Mouse (Mus musculus) kidney, embryonic 15.5 days (tissue): ENCODE measurements around the gene Ambp. TPM values are rescaled to one million over a fixed set of nuclear protein-coding genes. Genes with fewer than 3 reads are reported as not detected.

Experiments
- ATAC-seq: fragments of 200-750 bp; cut with Nextera tagmentation; replicated peaks from 2 replicates; pipeline ENCODE4 v1.8.0; 2017; ENCODE audit warnings: moderate TSS enrichment; ENCODE audit not compliant: low FRiP score
- H3K27ac ChIP-seq: fragments of 300-500 bp; sonication (generic); 2 replicates; pipeline ENCODE4 v1.5.1; 2015; ENCODE audit warnings: mild to moderate bottlenecking, inconsistent platforms
- H3K27me3 ChIP-seq: fragments of 300-500 bp; sonication (generic); 2 replicates; pipeline ENCODE4 v1.6.1; 2015; ENCODE audit warnings: inconsistent platforms
- H3K36me3 ChIP-seq: fragments of 300-500 bp; sonication (generic); 2 replicates; pipeline ENCODE4 v1.6.1; 2015; ENCODE audit warnings: inconsistent platforms
- H3K4me1 ChIP-seq: fragments of 300-500 bp; sonication (generic); 2 replicates; pipeline ENCODE4 v1.6.1; 2015; ENCODE audit warnings: inconsistent platforms
- H3K4me2 ChIP-seq: fragments of 300-500 bp; sonication (generic); 2 replicates; pipeline ENCODE4 v1.6.1; 2015; ENCODE audit warnings: moderate library complexity, mild to moderate bottlenecking, inconsistent platforms
- H3K4me3 ChIP-seq: fragments of 300-500 bp; sonication (generic); replicated peaks from 2 replicates; pipeline ENCODE4 v1.5.1; 2015; ENCODE audit warnings: mild to moderate bottlenecking, inconsistent platforms
- H3K9ac ChIP-seq: fragments of 300-500 bp; sonication (generic); 2 replicates; pipeline ENCODE4 v1.6.1; 2015; ENCODE audit warnings: mild to moderate bottlenecking, inconsistent platforms
- H3K9me3 ChIP-seq: fragments of 300-500 bp; sonication (generic); replicated peaks from 2 replicates; pipeline ENCODE4 v1.6.1; 2016; ENCODE audit warnings: inconsistent platforms
- WGBS: fragments of 180-500 bp; shearing (Covaris S2); methylation state at CpG from one replicate; pipeline ENCODE4 v1.1.7; 2015; ENCODE audit warnings: mixed read lengths; 5-methylcytosine and 5-hydroxymethylcytosine counted together
- polyA plus RNA-seq: library from polyadenylated mRNA; unstranded; fragments of >200 nt; fragmentation: Nextera tagmentation; extraction: Ambion mirVana; gene quantifications from 2 replicates; pipeline ENCODE4 v1.2.1, GENCODE M21; 2015

The Ambp gene
- polyA plus RNA-seq, 1 experiment from 2014 or later: 19.0 TPM

GRCm38 (mm10) chr4:63105651-63106050 is 48.9 kb downstream of the Ambp start:
- Histone ChIP-seq H3K36me3 (peaks cover 66% of the 10 kb centered on the region), H3K27ac (no peak overlapping the region), H3K9ac (no peak overlapping the region), H3K27me3 (no peaks in the 10 kb centered on the region), H3K4me3 (no peak overlapping the region), H3K4me1 (no peaks in the 10 kb centered on the region), H3K4me2 (no peak overlapping the region), H3K9me3 (no peaks in the 10 kb centered on the region)
- 96% methylated on average over 8 of the region's 8 CpGs for WGBS
- no peak for ATAC-seq

- Histone ChIP-seq H3K36me3 (peaks cover 73% of the 10 kb centered on the region), H3K4me3 (no peak overlapping the region), H3K4me1 (no peaks in the 10 kb centered on the region), H3K9ac (no peak overlapping the region), H3K9me3 (no peaks in the 10 kb centered on the region), H3K4me2 (no peak overlapping the region), H3K27me3 (no peaks in the 10 kb centered on the region), H3K27ac (no peak overlapping the region)
- WGBS: 94% methylated on average over 4 of the region's 4 CpGs
- no peak for ATAC-seq
Observed at GRCm38 (mm10) chr4:63102025-63102424, 52.6 kb downstream of the Ambp start.

- no peak for ATAC-seq
- Histone ChIP-seq H3K27ac (no peak overlapping the region), H3K36me3 (peaks cover 74% of the 10 kb centered on the region), H3K4me2 (no peak overlapping the region), H3K4me3 (no peak overlapping the region), H3K9me3 (no peaks in the 10 kb centered on the region), H3K9ac (no peak overlapping the region), H3K27me3 (no peaks in the 10 kb centered on the region), H3K4me1 (no peaks in the 10 kb centered on the region)
- 93% methylated on average over 11 of the region's 11 CpGs for WGBS
Observed at GRCm38 (mm10) chr4:63100478-63100877, 54.1 kb downstream of the Ambp start.

- no peak overlapping the region for H3K4me2 ChIP-seq
- H3K36me3 ChIP-seq: peaks cover 78% of the 10 kb centered on the region
- H3K4me3 ChIP-seq: no peak overlapping the region
- H3K4me1 ChIP-seq: peaks cover 2% of the 10 kb centered on the region; the same call in 1 of the 2 replicates
- WGBS: 69% methylated on average over 1 of the region's 1 CpGs
- H3K9ac ChIP-seq: no peak overlapping the region
- H3K9me3 ChIP-seq: no peaks in the 10 kb centered on the region
- no peaks in the 10 kb centered on the region for H3K27me3 ChIP-seq
- ATAC-seq: no peak
- H3K27ac ChIP-seq: 0 out of 2 replicates have a peak overlapping the region, but pooled peaks have one; percentile 29
Observed at GRCm38 (mm10) chr4:63097603-63098002, 57.0 kb downstream of the Ambp start.

Other genes with a start within 250 kb of the Ambp start
- gene Zfp618, start 189.2 kb downstream of the Ambp start, polyA plus RNA-seq: 35.2 and 39.5 TPM in 2 replicates
- 100.0 and 109 TPM in 2 replicates for gene Kif12, start 17.3 kb upstream of the Ambp start, polyA plus RNA-seq
- gene Col27a1, start 59.2 kb upstream of the Ambp start, polyA plus RNA-seq: 7.3 and 9.4 TPM in 2 replicates
- 0.44 TPM in 1 of 2 replicates, not detected in the other for gene Orm1, start 189.8 kb upstream of the Ambp start, polyA plus RNA-seq
- gene Orm3, start 201.4 kb upstream of the Ambp start, polyA plus RNA-seq: not detected in 2 replicates
- gene Orm2, start 207.7 kb upstream of the Ambp start, polyA plus RNA-seq: not detected in 2 replicates
- 7.4 and 8.3 TPM in 2 replicates for gene Akna, start 248.6 kb upstream of the Ambp start, polyA plus RNA-seq